Mouse (Mus musculus) limb, embryonic 10.5 days (tissue): ENCODE results near the gene Fam234a. TPM values are rescaled to one million over a fixed set of nuclear protein-coding genes. Genes with fewer than 3 reads are reported as not detected.
"Not testable (repeated sequence)": the region's sequence is repeated elsewhere in the genome, so short reads cannot be mapped to it uniquely, and the experiment has no call there.

Experiments used
- DNase-seq: peaks from one replicate; pipeline ENCODE4 v3.0.0-alpha.2; 2017; ENCODE audit warnings: low spot score
- H3K27ac ChIP-seq: fragments of 300-500 bp; sonication (generic); 2 replicates; pipeline ENCODE4 v1.5.1; 2016; ENCODE audit warnings: mild to moderate bottlenecking
- H3K27me3 ChIP-seq: fragments of 300-500 bp; sonication (generic); 2 replicates; pipeline ENCODE4 v1.6.1; 2016; ENCODE audit warnings: low read depth, mild to moderate bottlenecking; ENCODE audit not compliant: poor library complexity, severe bottlenecking
- H3K36me3 ChIP-seq: fragments of 300-500 bp; sonication (generic); 2 replicates; pipeline ENCODE4 v1.6.1; 2016; ENCODE audit warnings: mild to moderate bottlenecking, moderate library complexity
- H3K4me1 ChIP-seq: fragments of 300-500 bp; sonication (generic); 2 replicates; pipeline ENCODE4 v1.6.1; 2016
- H3K4me3 ChIP-seq: fragments of 300-500 bp; sonication (generic); 2 replicates; pipeline ENCODE4 v1.5.1; 2016; ENCODE audit warnings: mild to moderate bottlenecking, moderate library complexity
- H3K9me3 ChIP-seq: fragments of 300-500 bp; sonication (generic); replicated peaks from 2 replicates; pipeline ENCODE4 v1.6.1; 2016; ENCODE audit warnings: mild to moderate bottlenecking
- WGBS: fragments of 180-500 bp; shearing (Covaris S2); methylation state at CpG from one replicate; pipeline ENCODE4 v1.1.7; 2016; 5-methylcytosine and 5-hydroxymethylcytosine counted together
- polyA plus RNA-seq: library from polyadenylated mRNA; unstranded; fragments of >200 nt; fragmentation: Nextera tagmentation; extraction: Ambion mirVana; gene quantifications from 2 replicates; pipeline ENCODE4 v1.2.1, GENCODE M21; 2016

Gene Fam234a
- polyA plus RNA-seq, 1 experiment from 2014 or later = 28.0 TPM

DNA sequence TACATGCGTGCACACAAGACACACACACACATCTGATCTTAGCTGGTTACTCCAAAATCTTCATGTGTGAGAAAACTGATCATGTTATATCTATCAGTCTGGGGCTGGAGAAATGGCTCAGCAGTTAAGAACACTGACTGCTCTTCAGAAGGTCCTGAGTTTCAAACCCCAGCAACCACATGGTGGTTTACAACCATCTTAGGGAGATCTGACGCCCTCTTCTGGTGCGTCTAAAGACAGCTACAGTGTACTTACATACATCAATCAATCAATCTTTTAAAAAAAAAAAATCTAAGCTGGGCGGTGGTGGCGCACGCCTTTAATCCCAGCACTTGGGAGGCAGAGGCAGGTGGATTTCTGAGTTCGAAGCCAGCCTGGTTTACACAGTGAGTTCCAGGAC, 52.6 kb downstream of the Fam234a start:
- not testable (repeated sequence) for H3K4me1 ChIP-seq, H3K4me3 ChIP-seq, H3K9me3 ChIP-seq, H3K27ac ChIP-seq, DNase-seq, H3K27me3 ChIP-seq
- WGBS = 91% methylated on average over 7 of the region's 7 CpGs
- peaks cover 100% of the 10 kb centered on the region for H3K36me3 ChIP-seq

DNA sequence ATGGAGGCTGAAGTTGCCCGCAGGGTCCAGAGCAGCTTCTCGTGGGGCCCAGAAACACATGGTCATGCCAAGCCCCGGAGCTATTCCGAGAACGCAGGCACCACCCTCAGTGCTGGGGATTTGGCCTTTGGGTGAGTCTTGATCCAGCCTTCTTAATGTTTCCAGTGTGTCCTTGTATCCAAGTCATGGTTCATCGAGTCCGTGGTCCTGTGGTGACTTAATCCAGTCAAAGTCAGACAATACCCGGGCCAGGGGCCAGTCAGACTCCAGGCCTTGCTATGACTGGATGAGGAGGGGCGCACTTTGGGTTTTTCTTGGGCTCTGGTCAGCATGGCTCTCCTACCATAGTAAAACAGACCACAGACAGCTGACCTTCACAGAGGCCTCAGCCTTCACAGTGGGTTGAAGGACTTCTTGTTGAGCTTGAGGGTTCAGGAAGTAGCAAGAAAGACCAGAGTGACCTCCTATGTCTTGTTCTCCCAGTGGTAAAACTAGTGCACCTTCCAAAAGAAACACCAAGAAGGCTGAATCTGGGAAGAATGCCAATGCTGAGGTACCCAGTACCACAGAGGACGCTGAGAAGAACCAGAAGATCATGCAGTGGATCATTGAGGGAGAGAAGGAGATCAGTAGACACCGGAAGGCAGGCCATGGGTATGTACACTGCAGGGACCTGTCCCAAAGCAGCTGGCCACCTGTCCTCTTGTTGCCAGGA, 55.8 kb downstream of the Fam234a start:
- H3K4me3 ChIP-seq = no peak overlapping the region
- H3K27ac ChIP-seq = no peak overlapping the region
- H3K9me3 ChIP-seq = no peaks in the 10 kb centered on the region
- DNase-seq = no peak
- H3K36me3 ChIP-seq = peaks cover 98% of the 10 kb centered on the region
- H3K27me3 ChIP-seq = no peaks in the 10 kb centered on the region
- 95% methylated on average over 11 of the region's 11 CpGs for WGBS
- no peaks in the 10 kb centered on the region for H3K4me1 ChIP-seq

DNA sequence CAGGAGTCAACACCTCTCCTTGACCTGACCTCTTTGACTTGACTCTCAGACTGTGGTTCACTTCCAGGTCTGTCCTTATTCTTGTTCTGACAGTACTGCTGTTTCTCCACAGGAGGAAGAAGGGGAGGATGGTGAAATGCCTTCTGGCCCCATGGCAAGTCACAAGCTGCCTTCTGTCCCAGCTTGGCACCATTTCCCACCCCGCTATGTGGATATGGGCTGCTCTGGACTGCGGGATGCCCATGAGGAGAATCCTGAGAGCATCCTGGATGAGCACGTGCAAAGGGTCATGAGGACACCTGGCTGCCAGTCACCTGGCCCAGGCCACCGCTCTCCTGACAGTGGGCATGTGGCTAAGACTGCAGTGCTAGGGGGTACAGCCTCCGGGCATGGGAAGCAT, 56.5 kb downstream of the Fam234a start:
- WGBS = 96% methylated on average over 5 of the region's 5 CpGs
- no peaks in the 10 kb centered on the region for H3K27me3 ChIP-seq
- H3K36me3 ChIP-seq = peaks cover 98% of the 10 kb centered on the region
- H3K4me1 ChIP-seq = no peaks in the 10 kb centered on the region
- no peak for DNase-seq
- no peak overlapping the region for H3K27ac ChIP-seq
- no peaks in the 10 kb centered on the region for H3K9me3 ChIP-seq
- H3K4me3 ChIP-seq = no peak overlapping the region

DNA sequence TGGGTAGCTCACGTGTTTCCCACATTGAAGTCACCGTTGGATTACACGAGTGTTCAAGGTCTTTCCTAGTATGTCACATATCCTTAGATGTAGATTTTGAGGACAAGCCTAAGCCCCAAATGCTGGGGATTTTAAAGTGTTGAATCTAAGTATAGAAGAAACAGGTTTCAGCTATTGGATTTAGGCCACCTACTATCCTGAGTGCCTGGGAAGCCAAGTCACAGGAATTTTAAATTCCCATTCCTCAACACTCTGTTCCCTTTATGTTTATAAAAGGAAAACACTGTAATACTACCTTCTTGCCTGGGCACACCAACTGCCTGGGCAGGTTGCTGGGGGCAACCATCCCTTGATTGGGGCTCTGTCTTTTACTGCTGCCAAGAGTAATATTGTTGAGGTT, 62.9 kb downstream of the Fam234a start:
- Histone ChIP-seq H3K4me1 (no peaks in the 10 kb centered on the region), H3K27ac (no peak overlapping the region), H3K9me3 (no peaks in the 10 kb centered on the region), H3K36me3 (peaks cover 86% of the 10 kb centered on the region), H3K27me3 (no peaks in the 10 kb centered on the region), H3K4me3 (no peak overlapping the region)
- no peak for DNase-seq
- 92% methylated on average over 3 of the region's 3 CpGs for WGBS

DNA sequence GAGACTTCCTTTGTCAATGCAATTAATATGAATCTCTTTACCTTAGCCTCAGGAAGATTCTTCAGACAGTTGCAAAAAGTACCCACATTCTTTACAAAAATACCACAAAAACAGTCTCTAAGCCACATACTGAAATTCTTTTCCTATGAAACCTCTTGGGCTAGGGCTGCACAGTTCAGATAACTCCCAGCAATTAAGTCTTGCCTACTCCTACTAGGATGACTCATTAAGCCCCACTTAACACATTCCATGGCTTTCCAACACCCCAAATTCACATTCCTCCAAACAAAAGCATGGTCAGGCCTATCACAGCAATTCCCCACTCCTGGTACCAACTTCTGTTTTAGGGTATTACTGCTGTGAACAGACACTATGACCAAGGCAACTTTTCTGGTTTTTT, 65.4 kb downstream of the Fam234a start:
- Histone ChIP-seq H3K4me1 (no peaks in the 10 kb centered on the region), H3K36me3 (peaks cover 83% of the 10 kb centered on the region), H3K9me3 (no peaks in the 10 kb centered on the region), H3K4me3 (no peak overlapping the region), H3K27me3 (no peaks in the 10 kb centered on the region), H3K27ac (no peak overlapping the region)
- DNase-seq = no peak

DNA sequence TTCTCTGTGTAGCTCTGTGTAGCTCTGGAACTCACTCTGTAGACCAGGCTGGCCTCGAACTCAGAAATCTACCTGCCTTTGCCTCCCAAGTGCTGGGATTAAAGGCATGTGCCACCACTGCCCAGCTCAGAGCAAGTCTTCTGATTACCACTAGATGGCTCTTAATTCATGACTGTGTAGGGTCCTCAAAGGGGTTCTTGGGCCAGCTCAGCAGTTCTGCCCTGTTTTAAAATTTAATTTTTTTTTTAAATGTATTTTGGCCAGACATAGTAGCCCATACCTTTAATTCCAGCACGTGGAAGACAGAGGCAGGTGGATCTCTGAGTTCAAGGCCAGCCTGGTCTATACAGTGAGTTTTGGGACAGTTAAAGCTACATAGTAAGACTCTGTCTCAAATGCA, 68.8 kb downstream of the Fam234a start:
- 87% methylated on average over 2 of the region's 2 CpGs for WGBS
- H3K4me1 ChIP-seq, H3K27me3 ChIP-seq, H3K4me3 ChIP-seq, H3K27ac ChIP-seq, DNase-seq, H3K9me3 ChIP-seq: not testable (repeated sequence)
- H3K36me3 ChIP-seq = peaks cover 65% of the 10 kb centered on the region

DNA sequence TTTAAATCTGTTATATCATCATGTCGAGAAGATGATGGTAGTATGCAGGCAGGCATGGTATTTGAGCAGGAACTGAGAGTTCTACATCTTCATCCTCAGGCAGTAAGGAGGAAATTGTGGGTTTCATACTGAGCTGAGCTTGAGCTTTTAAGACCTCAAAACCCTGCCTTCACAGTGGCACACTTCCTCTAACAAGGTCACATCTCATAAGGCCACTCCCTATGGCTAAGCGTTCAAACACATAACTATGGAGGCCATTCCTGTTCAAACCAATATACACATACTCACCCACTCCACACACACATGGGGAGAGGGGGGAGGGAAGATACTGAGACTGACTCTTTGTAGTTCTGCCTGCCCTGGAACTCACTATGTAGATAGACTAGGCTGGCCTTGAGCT, 76.0 kb downstream of the Fam234a start:
- Histone ChIP-seq H3K4me3 (no peak overlapping the region), H3K4me1 (no peaks in the 10 kb centered on the region), H3K9me3 (no peaks in the 10 kb centered on the region), H3K27me3 (no peaks in the 10 kb centered on the region), H3K27ac (no peak overlapping the region), H3K36me3 (peaks cover 50% of the 10 kb centered on the region)
- WGBS = 100% methylated on average over 2 of the region's 2 CpGs
- no peak for DNase-seq

DNA sequence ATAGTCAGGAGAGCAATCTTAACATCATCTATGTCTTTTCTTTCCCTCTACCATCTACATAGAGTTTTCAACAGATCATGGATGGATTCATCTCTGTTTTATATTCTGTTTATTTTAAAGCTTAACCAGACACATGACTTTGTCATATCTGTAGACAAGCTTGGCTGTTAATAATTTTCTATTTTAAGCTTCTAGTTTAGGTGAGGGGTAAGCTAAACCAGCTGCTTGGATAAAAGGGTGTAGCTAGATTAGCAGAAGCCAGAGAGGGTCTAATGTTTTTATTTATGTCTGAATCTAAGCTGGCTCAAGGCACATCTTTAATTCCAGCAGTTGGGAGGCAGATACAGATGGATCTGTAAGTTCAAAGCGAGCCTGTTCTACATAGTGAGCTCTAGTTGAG, 81.3 kb downstream of the Fam234a start:
- no peak for DNase-seq
- peaks cover 55% of the 10 kb centered on the region for H3K36me3 ChIP-seq
- no peaks in the 10 kb centered on the region for H3K4me1 ChIP-seq
- WGBS = 96% methylated on average over 1 of the region's 1 CpGs
- no peak overlapping the region for H3K27ac ChIP-seq
- no peaks in the 10 kb centered on the region for H3K9me3 ChIP-seq
- no peak overlapping the region for H3K4me3 ChIP-seq
- H3K27me3 ChIP-seq = no peaks in the 10 kb centered on the region

Other genes with a start within 250 kb of the Fam234a start
- 20.9 and 22.1 TPM in 2 replicates for gene Rab11fip3, start 174.7 kb downstream of the Fam234a start, polyA plus RNA-seq
- 23.0 and 26.3 TPM in 2 replicates for gene Decr2, start 153.9 kb downstream of the Fam234a start, polyA plus RNA-seq
- gene Nme4, start 148.6 kb downstream of the Fam234a start, polyA plus RNA-seq = 163 and 186 TPM in 2 replicates
- 0.53 and 0.56 TPM in 2 replicates for gene Tmem8, start 130.9 kb downstream of the Fam234a start, polyA plus RNA-seq
- 302 and 336 TPM in 2 replicates for gene Mrpl28, start 120.7 kb downstream of the Fam234a start, polyA plus RNA-seq
- 11.5 and 14.2 TPM in 2 replicates for gene Axin1, start 105.6 kb downstream of the Fam234a start, polyA plus RNA-seq
- 0.53 and 0.58 TPM in 2 replicates for gene Pdia2, start 45.2 kb downstream of the Fam234a start, polyA plus RNA-seq
- 1.3 and 1.5 TPM in 2 replicates for gene Rgs11, start 41.3 kb downstream of the Fam234a start, polyA plus RNA-seq
- 2.0 and 4.2 TPM in 2 replicates for gene Arhgdig, start 36.5 kb downstream of the Fam234a start, polyA plus RNA-seq
- gene Luc7l, start 8.7 kb upstream of the Fam234a start, polyA plus RNA-seq = 136 and 137 TPM in 2 replicates
- 0.05 and 0.10 TPM in 2 replicates for gene Neurl1b, start 170.6 kb upstream of the Fam234a start, polyA plus RNA-seq